Mouse (Mus musculus) C2C12 (cell line): Measurements from ENCODE around the gene Samd4.

Experiments used
- CTCF ChIP-seq: IDR thresholded peaks from one replicate; pipeline ENCODE4 v1.5.1; 2011; ENCODE audit not compliant: control insufficient read depth, insufficient read depth, insufficient read length
- MYOD1 ChIP-seq: IDR thresholded peaks from one replicate; pipeline ENCODE4 v1.6.1; 2011; ENCODE audit warnings: low read depth; ENCODE audit not compliant: control insufficient read depth, insufficient read length
- USF1 ChIP-seq: IDR thresholded peaks from one replicate; pipeline ENCODE4 v1.6.1; 2011; ENCODE audit warnings: low read depth, mild to moderate bottlenecking, control low read depth, moderate library complexity

DNA sequence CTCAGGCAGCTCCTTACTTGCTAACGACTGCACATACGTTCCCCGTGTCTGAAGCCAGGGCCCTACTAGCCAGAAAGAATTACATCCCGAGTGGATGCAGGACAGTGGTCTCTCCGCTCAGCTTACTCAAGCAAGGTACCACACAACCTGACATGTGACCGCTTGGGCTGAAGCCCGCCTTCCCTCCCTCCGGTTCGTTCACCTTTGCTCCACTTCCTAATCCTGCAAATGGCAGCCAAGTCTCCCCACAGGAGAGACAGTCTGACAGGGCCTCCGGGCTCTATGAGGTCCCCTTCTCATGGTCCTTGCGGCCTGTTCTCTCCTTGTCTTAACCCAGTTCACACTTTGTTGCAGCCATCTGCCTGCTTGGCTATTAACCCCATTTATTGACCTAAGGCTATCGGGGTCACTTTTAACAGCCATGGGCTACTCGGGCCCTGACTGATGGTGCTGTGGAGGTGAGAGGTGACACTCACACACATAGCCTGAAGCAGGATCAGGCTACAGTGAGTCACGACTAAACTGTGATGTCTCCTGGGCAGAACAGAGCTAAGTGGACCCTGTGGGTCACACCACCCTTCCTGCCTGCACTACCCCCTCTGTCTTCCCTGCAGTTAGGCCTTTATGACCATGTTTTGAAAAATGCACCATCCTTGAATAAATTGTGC is 192.5 kb downstream of the Samd4 start:
- no peak for TF ChIP-seq USF1
- no peak for TF ChIP-seq CTCF
- TF ChIP-seq MYOD1: no peak
